Mouse (Mus musculus) cortical plate, adult 2 months (tissue): ENCODE results near the gene Ccdc69.

Experiments used
- CTCF ChIP-seq: fragments of 200-500 bp; IDR thresholded peaks from 2 replicates; pipeline ENCODE4 v1.5.1; 2011; ENCODE audit warnings: mild to moderate bottlenecking, control low read depth, low read length; ENCODE audit not compliant: insufficient read depth; ENCODE audit errors: extremely low read depth
- POLR2A ChIP-seq: fragments of 200-500 bp; IDR thresholded peaks from 2 replicates; pipeline ENCODE4 v1.6.1; 2011; ENCODE audit warnings: mild to moderate bottlenecking, low read length, control low read depth; ENCODE audit not compliant: insufficient read depth; ENCODE audit errors: extremely low read depth

DNA sequence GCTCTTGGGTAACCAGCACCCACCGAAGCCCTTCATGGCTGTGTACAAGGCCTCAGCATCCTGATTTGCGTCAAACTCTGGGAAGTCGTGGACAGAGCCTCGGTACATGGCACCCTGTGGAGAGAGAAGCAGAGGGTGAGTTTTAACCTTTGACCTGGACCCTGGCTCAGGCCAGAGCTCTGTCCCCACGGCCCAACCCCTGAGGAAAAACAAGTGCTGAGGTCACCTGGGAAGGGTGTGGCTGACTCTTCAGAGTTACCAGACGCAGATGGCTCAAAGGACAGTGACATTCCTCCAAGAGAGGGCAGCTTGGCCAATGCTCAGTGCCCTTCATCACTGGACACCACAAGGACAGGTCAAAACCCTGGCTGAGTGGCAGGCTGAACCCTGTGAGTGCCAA lies 64.1 kb downstream of the Ccdc69 start:
- TF ChIP-seq POLR2A (no peak), CTCF (no peak)
